Mouse (Mus musculus) G1E-ER4 (cell line): Measurements from ENCODE around the gene Igsf8. TPM values are rescaled to one million over a fixed set of nuclear protein-coding genes. Genes with fewer than 3 reads are reported as not detected.

Source experiments
- GATA1 ChIP-seq: IDR thresholded peaks from one replicate; pipeline ENCODE4 v1.8.0; 2012; ENCODE audit warnings: low read length, inconsistent platforms
- polyA plus RNA-seq: library from polyadenylated mRNA; stranded (reverse); fragments of >175 nt; gene quantifications from 2 replicates; pipeline ENCODE4 v1.2.3, GENCODE M21; 2012

The Igsf8 gene
- 79.6 and 93.7 TPM in 2 replicates for polyA plus RNA-seq

DNA sequence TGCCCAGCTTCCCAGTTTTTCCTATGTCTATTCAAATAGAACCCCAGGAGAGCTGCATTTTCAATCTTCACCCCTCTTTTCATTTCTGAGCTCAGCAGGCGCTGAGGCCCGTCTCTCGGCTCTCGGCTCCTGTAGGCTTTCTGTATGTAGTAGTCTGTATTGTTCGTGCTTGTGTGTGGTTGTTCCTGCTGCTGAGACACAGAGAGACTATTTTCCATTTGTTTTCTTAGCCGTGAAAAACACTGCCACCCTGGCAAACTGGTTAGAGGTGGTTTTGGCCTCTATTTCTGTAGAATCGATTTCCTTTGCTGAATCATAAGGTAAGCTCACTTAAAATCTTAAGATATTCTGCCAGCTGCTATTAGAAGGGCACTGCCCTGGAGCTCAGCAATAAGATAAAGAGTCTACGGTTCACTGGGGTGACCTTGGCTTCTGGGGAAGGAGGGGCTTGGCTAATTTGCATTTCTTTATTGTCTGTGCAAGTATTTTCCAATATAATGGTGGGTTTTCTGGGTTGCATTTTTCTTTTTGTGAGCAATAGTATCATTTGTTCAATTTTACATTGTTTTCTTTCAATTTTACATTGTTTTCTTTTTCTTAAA lies at the start of gene Igsf8:
Igsf8 (plus strand) TSS at position 165 of the 602 bp plus-strand sequence.
- TF ChIP-seq GATA1: no peak

DNA sequence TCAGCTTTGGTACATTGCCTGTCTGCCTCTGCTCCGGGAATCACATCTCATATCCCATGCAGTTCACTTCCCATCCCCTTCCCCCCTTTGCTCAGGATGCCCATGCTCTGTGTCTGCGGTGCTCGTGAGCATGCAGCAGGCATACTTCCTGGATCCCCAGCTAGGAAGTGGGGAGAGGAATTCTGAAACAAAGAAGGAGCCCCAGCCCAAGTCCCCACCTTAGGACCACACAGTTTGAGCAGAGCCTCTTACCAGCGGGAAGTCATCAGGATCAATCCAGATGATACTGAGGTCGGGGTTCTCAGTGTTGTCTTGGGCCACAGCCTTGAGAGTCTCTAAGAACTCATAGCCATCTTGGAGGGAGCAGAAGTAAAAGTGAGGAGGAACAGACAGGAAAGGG lies 48.7 kb upstream of the Igsf8 start:
- TF ChIP-seq GATA1: no peak

DNA sequence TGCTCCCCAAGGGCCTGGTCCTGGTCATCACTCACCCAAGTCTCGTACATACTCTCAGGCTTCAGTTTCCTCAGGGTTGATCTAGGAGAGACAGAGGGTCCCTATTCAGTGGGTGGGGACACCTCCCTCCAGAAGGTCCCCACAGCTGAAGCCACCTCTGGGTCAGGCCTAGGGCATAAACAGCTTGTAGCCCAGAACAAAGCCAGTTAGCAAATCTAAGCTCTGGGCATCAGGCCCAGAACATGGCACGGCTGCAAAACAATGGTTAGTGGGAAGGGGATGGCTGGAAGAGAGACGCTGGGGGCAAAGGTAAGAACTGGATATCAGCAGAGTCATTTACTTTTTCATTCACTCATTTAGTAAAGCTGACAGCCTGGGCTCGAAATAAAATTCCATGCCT lies 47.7 kb upstream of the Igsf8 start:
- TF ChIP-seq GATA1: no peak

DNA sequence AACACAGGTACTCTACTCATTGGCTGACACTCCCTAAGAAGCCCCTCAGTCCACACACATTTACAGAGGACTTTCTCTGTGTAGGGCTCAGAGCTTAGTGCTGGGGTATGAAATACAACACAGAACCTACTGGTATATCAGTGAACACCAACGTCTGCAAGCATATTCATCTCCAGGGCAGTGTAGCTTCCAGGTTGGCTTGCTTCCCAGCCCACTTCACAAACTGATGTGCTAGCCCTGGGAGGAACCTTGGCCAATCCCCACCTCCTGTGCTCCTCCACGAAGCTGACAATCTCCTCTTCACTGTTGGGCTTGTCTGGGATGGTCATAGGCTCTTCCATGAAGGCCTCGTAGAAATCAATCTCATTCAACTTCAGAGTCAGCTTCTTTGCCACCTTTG lies 46.7 kb upstream of the Igsf8 start:
- no peak for TF ChIP-seq GATA1

DNA sequence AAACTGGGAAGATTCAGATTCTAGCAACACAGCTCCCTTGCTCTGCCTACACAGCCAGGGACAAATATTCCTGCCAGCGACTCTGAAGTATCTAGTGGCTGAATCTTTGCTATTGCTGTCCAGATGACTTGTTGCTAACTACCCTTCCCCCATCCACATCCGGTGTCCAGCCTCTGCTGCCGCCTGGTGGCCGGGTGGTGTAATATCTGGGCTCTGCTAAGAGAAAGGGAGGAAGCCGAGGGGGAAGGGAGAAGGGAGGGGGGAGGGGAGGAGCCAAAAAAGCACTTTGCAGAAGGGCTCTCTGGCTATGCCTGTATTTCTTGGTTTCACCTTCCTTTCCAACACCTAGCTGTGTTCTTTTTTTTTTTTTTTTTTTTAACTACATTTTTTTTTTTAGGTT lies 44.3 kb upstream of the Igsf8 start:
- no peak for TF ChIP-seq GATA1

DNA sequence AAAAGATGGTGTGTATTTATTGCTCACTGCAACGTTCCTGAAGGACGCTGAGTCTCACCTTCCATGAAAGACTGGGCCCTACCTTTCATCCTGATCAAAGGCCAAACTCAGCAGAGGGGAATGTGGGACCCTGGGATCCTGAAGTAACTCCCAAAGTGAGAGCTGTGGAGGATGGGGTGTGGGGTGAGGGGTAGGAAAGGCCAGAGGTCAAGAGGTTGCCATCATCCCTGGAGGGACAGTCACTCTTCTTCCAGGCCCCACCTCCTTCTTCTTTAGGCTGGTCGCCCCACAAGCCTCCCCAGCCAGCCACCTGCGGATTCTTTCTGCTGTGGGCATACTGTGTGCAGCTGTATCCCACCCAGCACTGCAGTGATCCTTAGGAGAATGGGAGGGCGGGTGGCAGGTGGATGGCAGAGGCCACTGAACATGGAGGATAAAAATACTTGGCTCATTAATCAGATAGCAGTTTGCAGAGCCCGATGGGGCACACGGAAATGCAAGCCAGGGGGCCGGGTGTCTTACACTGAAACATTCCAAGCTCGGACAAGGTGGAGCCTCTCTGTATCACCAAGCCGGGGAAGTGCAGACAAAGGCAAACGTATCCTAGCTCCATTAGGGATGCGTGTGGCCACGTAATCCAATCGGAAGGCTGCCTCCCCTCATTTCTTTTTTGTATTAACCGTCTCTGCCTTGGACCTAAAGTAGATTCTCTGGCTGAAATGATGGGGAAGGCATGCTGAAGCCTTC lies 43.1 kb upstream of the Igsf8 start:
- TF ChIP-seq GATA1: no peak

DNA sequence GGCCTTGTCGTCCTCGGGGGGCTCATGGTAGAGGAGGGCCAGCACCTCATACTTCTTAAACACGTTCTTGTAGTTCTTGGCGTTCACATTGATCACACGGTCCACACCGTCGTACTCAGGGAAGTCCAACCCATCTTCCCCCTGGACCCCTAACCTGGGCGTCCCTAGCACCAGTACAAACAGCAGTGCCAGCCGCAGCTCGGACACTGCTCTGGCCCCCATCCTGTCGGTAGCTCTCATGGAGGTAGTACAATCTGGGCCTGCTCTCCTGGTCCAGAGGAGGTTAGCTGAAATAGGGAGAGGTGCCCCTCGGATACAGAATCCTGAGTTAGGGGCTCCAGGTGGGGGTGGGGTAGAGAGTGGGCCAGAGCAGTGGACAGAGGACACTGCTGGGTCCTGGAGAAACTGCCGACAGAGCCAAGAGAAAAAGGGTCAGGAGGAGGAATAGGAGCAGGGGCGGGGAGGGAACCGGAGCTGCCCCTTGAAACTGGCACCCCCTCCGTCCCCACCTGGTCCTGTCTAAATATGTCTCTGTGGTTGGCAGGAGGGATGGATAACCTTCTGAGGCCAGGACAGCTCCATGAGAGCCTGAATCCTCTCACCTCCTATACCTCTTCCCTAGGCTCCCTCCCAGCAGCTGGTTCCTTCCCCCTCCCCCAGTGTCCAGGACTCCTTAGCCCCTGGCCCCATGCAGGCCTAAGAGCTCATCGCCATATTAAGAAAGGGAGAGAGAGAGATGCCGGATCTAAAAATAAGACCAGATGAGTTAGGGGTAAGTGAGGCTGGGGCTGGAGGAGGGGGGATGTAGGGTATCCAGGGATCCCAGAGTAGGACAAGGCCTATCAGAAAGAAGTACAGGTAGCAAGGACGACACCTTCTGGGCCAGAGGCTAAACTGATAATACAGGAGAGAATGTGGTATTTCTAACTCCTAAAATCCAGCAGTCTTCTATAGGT lies 41.7 kb upstream of the Igsf8 start, which contains the start of gene Casq1:
Casq1 (minus strand) TSS at position 418 of the 956 bp plus-strand sequence.
- no peak for TF ChIP-seq GATA1

DNA sequence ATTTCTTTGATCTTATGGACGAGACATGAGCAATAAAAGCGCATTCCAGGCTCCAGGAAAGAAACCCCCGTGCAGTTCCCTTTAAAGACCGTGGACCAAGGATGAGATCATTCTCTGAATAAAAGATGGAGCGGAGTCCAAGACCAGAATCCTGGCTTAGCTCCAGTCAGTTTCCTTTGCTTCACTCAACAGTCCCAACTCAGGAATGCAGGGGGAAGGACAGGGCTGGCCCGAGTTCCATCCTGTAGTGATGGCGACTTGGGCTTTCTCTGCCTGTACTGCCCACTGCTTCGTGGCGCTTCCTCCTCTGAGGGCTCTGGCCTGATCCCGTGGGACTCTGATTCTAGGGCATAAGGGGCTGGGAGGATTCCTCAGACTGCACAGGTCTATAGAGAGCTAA lies 41.0 kb upstream of the Igsf8 start:
- TF ChIP-seq GATA1: no peak

DNA sequence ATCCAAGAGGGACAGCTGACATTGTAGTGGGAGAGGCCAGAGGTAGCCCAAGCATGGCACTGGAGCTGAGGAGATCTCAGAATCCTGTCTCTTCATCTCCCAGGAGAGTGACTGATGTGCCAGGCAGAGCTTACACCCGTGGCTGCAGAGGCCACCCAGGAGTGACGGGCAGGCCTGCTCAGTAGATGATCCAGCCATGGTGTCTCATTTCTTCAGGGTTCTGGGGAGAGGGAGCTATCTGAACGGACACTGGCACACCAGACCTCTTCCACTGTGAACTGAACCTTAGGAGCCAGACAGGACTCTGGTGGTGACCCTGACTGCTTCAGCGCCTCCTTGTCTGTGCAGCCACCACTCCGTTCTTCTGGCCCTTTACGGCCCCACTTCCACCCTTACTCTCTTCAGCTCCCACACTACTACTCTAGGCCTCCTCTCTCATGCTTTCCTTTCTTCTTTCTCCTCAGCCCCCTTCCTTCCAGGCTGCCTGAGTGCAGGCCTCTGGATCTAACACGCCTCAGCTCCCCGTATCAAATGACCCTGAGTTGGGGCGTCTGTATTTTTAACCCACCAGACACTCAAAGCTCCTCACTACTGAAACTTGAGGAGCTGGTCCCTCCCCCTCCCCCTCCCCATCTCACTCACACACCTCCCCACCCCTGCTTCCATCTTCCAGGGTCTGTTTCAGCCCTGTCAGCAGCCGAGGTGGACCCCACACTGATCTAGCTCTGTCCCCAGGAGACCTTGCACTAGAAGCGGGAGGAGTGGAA lies 40.0 kb upstream of the Igsf8 start:
- no peak for TF ChIP-seq GATA1

DNA sequence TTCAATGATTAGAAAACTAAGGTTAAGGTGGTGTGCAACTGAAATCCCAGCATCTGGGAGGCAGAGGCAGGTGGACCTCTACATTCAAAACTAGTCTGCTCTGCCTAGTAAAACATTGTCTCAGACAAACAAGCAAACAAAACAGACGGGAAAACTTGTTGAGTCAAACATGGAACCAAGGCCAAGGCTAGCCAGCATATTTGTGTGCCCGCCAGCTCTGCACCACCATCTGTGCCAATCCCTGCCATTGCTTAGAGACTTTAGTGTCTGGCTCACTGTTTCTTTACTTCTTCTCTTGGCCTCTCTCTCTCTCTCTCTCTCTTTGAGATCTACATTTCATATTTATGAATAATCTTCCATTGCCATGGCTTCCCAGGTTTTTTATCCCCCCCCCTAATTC lies 33.2 kb upstream of the Igsf8 start:
- TF ChIP-seq GATA1: no peak

DNA sequence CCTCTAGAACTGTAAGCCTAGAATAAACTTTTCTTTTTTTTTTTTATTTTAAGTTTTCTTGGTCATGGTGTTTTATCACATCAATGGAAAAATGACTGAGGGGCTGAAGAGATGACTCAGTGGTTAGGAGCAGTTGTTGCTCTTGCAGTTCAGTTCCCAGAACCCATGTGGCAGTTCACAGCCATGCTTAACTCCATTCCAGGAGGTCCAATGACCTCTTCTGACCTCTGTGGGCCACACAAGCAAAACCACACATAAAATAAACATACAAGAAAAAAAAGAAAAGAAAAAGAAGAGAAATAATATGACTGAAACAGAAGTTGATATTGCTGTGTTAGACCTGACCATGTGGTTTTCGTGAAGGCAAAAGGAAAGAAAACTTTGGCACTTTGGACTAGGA lies 32.2 kb upstream of the Igsf8 start:
- no peak for TF ChIP-seq GATA1

DNA sequence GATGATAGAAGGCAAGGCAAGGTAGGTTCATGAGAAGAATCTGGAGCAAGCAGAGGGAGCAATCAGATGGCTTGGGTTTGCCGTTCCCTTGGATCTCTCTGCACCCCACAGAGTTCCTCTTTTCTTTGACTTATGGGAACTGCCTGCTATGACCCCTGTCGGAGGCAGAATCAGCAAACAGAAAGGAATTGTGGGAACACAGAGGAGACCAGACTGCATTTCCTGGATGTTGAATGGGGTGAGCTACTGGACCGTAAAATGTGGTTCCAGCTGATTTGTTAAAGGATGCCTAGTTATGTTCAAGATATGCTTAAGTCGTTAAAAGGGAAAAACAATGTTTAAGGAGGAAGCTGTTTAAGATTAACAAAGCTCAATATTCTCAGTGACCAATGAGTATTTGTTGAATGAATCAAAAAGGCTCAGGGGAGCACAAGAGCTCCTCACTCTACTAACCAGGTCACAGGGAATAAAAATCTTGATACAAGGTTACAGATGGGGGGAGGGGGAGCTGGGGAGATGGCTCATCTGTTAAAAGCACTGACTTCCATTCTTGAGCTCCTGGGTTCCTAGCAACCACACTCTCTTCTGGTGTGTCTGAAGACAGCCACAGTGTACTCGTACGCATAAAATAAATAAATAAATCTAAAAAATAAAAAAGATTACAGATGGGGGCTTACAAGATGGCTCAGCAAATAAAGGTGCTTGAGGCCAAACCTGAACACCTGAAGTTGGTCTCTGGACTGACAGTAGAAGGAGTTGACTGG lies 20.3 kb upstream of the Igsf8 start:
- no peak for TF ChIP-seq GATA1

DNA sequence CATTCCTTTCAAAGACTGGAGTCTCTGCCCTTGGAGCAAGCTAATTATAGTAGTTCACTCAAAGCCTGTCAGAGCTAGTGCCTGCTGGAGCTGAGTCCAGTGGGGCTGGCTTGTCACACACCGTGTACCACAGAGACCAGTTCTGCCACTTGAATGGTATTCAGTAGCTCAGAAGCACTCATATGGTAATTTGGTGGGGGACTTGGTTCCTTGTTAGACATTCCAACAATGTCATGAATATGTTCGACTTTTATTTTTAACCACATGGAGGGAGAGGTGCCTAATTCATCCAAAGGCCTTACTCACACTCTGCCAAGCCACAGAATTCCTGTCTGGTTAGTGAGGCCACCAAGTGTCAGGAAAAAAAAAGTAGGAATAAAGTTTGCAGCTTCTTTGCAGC lies 19.0 kb upstream of the Igsf8 start:
- no peak for TF ChIP-seq GATA1

DNA sequence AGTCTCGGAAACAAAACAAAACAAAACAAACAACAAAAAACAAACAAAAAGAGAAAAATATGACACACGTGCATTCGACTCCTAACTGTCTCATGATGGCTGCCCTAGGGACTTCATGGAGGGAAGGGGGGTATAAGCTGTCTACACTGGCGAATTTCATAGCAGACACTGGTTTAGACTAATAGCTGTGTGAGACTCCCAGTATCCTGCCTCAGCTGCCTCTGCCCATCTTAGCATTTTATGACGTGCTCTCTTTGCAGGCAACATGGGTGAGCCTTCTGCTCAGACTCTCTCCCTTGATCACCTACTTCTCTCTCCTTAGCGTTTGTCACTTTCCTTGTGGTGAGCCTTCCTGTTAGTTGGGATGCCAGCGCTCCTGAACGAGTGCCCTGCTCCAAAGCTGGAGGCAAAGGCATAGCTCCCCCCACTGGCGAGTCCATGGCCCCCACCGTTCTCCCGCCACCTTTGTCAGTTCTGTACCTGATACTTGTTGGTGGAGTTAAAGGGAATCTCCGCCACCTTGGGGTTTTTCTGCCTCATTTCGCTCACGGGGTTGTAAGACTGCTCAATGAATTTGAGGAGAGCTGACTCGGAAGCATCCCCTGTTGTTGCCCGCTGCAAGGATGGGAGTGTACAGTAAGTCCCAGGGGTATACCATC lies 17.8 kb upstream of the Igsf8 start:
- TF ChIP-seq GATA1: no peak
